Mouse (Mus musculus): ENCODE measurements around the gene Gpkow.

- TF ChIP-seq CTCF (IDR thresholded peaks at IDR 0.05; ENCODE audit: low read depth, low read length) = no peak
- no peak for TF ChIP-seq POLR2A (IDR thresholded peaks at IDR 0.05; ENCODE audit: borderline replicate concordance, low read depth, low read length)
These were observed 44.2 kb downstream of the Gpkow start for GRCm38 (mm10) chrX:7741103-7741502.
